Mouse (Mus musculus) lung, postnatal 0 days (tissue): ENCODE measurements around the gene Tnpo2.

Experiments
- CTCF ChIP-seq: IDR thresholded peaks from 2 replicates; pipeline ENCODE4 v1.5.1; 2016; ENCODE audit warnings: antibody characterized with exemption, mild to moderate bottlenecking
- EP300 ChIP-seq: IDR thresholded peaks from 2 replicates; pipeline ENCODE4 v1.6.1; 2016; ENCODE audit warnings: antibody characterized with exemption, mild to moderate bottlenecking, control low read depth

- TF ChIP-seq CTCF (no peak), EP300 (no peak)
These were observed 6.9 kb downstream of the Tnpo2 start for GRCm38 (mm10) chr8:85043619-85044018.
